Mouse (Mus musculus) hindbrain, postnatal 0 days (tissue): ENCODE data around the gene 9130213A22Rik. TPM values are rescaled to one million over a fixed set of nuclear protein-coding genes. Genes with fewer than 3 reads are reported as not detected.

Experiments
- ATAC-seq: fragments of 200-750 bp; cut with Nextera tagmentation; 2 replicates; pipeline ENCODE4 v1.8.0; 2017; ENCODE audit warnings: mild to moderate bottlenecking, moderate TSS enrichment, moderate library complexity
- DNase-seq: peaks from one replicate; pipeline ENCODE4 v3.0.0-alpha.2; 2015; ENCODE audit warnings: low spot score
- H3K27ac ChIP-seq: fragments of 300-500 bp; sonication (generic); 2 replicates; pipeline ENCODE4 v1.5.1; 2014; ENCODE audit warnings: mild to moderate bottlenecking
- H3K27me3 ChIP-seq: fragments of 300-500 bp; sonication (generic); 2 replicates; pipeline ENCODE4 v1.6.1; 2014; ENCODE audit warnings: low read length, mixed read lengths; ENCODE audit not compliant: insufficient read depth
- H3K36me3 ChIP-seq: fragments of 300-500 bp; sonication (generic); 2 replicates; pipeline ENCODE4 v1.6.1; 2014; ENCODE audit warnings: low read length, mixed read lengths; ENCODE audit not compliant: insufficient read depth
- H3K4me1 ChIP-seq: fragments of 300-500 bp; sonication (generic); 2 replicates; pipeline ENCODE4 v1.6.1; 2014; ENCODE audit warnings: antibody characterized with exemption, low read length, mixed read lengths; ENCODE audit not compliant: insufficient read depth
- H3K4me2 ChIP-seq: fragments of 300-500 bp; sonication (generic); 2 replicates; pipeline ENCODE4 v1.6.1; 2014; ENCODE audit warnings: low read depth, mild to moderate bottlenecking, low read length, moderate library complexity, mixed read lengths
- H3K4me3 ChIP-seq: fragments of 300-500 bp; sonication (generic); 2 replicates; pipeline ENCODE4 v1.5.1; 2014; ENCODE audit warnings: low read length
- H3K9ac ChIP-seq: fragments of 300-500 bp; sonication (generic); replicated peaks from 2 replicates; pipeline ENCODE4 v1.6.1; 2014; ENCODE audit warnings: mild to moderate bottlenecking, low read length, moderate library complexity, mixed read lengths
- H3K9me3 ChIP-seq: fragments of 300-500 bp; sonication (generic); 2 replicates; pipeline ENCODE4 v1.6.1; 2016; ENCODE audit warnings: low read length, mixed read lengths
- CTCF ChIP-seq: IDR thresholded peaks from 2 replicates; pipeline ENCODE4 v1.5.1; 2016; ENCODE audit warnings: antibody characterized with exemption, control low read depth, low read depth
- WGBS: fragments of 180-500 bp; shearing (Covaris S2); extraction: QIAGEN DNeasy Blood & Tissue Kit; methylation state at CpG from one replicate; pipeline ENCODE4 v1.1.7; 2014; 5-methylcytosine and 5-hydroxymethylcytosine counted together
- polyA plus RNA-seq: library from polyadenylated mRNA; unstranded; fragments of >200 nt; fragmentation: Nextera tagmentation; extraction: Ambion mirVana; gene quantifications from 2 replicates; pipeline ENCODE4 v1.2.1, GENCODE M21; 2015
- total RNA-seq: library from RNA; depleted of rRNA; stranded (reverse); fragments of >200 nt; gene quantifications from 2 replicates; pipeline ENCODE4 v1.2.3, GENCODE M21; 2014

9130213A22Rik gene
- total and polyA plus RNA-seq, 2 experiments from 2014 or later, result 1.0 to 1.2 TPM

- Histone ChIP-seq H3K27ac (no peak overlapping the region), H3K9me3 (no peaks in the 10 kb centered on the region), H3K36me3 (peaks cover 68% of the 10 kb centered on the region), H3K9ac (no peak overlapping the region), H3K4me2 (no peak overlapping the region), H3K4me3 (no peak overlapping the region), H3K27me3 (no peaks in the 10 kb centered on the region), H3K4me1 (no peaks in the 10 kb centered on the region)
- DNase-seq, result no peak
- ATAC-seq, result no peak
- TF ChIP-seq CTCF, result no peak
- 91% methylated on average over 11 of the region's 11 CpGs for WGBS
These were observed 14.7 kb downstream of the 9130213A22Rik start for GRCm38 (mm10) chr11:69107676-69108075.

GRCm38 (mm10) chr11:69106842-69107241 lies 15.5 kb downstream of the 9130213A22Rik start:
- H3K4me2 ChIP-seq, result no peak overlapping the region
- H3K27ac ChIP-seq, result no peak overlapping the region
- no peak overlapping the region for H3K9ac ChIP-seq
- no peaks in the 10 kb centered on the region for H3K27me3 ChIP-seq
- no peak for ATAC-seq
- peaks cover 75% of the 10 kb centered on the region for H3K36me3 ChIP-seq
- no peak for DNase-seq
- no peak for TF ChIP-seq CTCF
- H3K9me3 ChIP-seq, result no peaks in the 10 kb centered on the region
- H3K4me1 ChIP-seq, result no peaks in the 10 kb centered on the region
- H3K4me3 ChIP-seq, result no peak overlapping the region
- 84% methylated on average over 11 of the region's 11 CpGs for WGBS

- ATAC-seq (no peak), DNase-seq (no peak)
- Histone ChIP-seq H3K4me2 (no peak overlapping the region), H3K9me3 (no peaks in the 10 kb centered on the region), H3K36me3 (peaks cover 80% of the 10 kb centered on the region), H3K27ac (no peak overlapping the region), H3K4me1 (no peaks in the 10 kb centered on the region), H3K4me3 (no peak overlapping the region), H3K9ac (no peak overlapping the region), H3K27me3 (no peaks in the 10 kb centered on the region)
- WGBS, result 92% methylated on average over 11 of the region's 11 CpGs
- no peak for TF ChIP-seq CTCF
These were observed 16.1 kb downstream of the 9130213A22Rik start for GRCm38 (mm10) chr11:69106299-69106698.

- TF ChIP-seq CTCF, result no peak
- H3K4me1 ChIP-seq, result no peaks in the 10 kb centered on the region
- no peak for DNase-seq
- no peak overlapping the region for H3K9ac ChIP-seq
- no peak overlapping the region for H3K4me3 ChIP-seq
- WGBS, result 83% methylated on average over 2 of the region's 2 CpGs
- H3K27ac ChIP-seq, result no peak overlapping the region
- H3K27me3 ChIP-seq, result no peaks in the 10 kb centered on the region
- peaks cover 85% of the 10 kb centered on the region for H3K36me3 ChIP-seq
- H3K9me3 ChIP-seq, result no peaks in the 10 kb centered on the region
- no peak overlapping the region for H3K4me2 ChIP-seq
- ATAC-seq, result no peak
These were observed 16.6 kb downstream of the 9130213A22Rik start for GRCm38 (mm10) chr11:69105796-69106195.

- TF ChIP-seq CTCF, result no peak
- ATAC-seq (no peak), DNase-seq (no peak)
- Histone ChIP-seq H3K4me1 (peaks cover 4% of the 10 kb centered on the region; the same call in 1 of the 2 replicates), H3K36me3 (peaks cover 89% of the 10 kb centered on the region), H3K27ac (no peak overlapping the region), H3K9me3 (no peaks in the 10 kb centered on the region), H3K27me3 (no peaks in the 10 kb centered on the region), H3K4me3 (no peak overlapping the region), H3K9ac (no peak overlapping the region), H3K4me2 (no peak overlapping the region)
- WGBS, result 93% methylated on average over 6 of the region's 6 CpGs
These were observed 17.2 kb downstream of the 9130213A22Rik start for GRCm38 (mm10) chr11:69105227-69105626.

GRCm38 (mm10) chr11:69104487-69104886 lies 17.9 kb downstream of the 9130213A22Rik start:
- TF ChIP-seq CTCF, result no peak
- Histone ChIP-seq H3K9me3 (no peaks in the 10 kb centered on the region), H3K9ac (no peak overlapping the region), H3K4me2 (no peak overlapping the region), H3K27me3 (no peaks in the 10 kb centered on the region), H3K27ac (no peak overlapping the region), H3K4me3 (no peak overlapping the region), H3K4me1 (peaks cover 11% of the 10 kb centered on the region; the same call in 1 of the 2 replicates), H3K36me3 (peaks cover 88% of the 10 kb centered on the region)
- DNase-seq, result no peak
- ATAC-seq, result no peak
- 86% methylated on average over 13 of the region's 14 CpGs for WGBS

- no peaks in the 10 kb centered on the region for H3K9me3 ChIP-seq
- DNase-seq, result no peak
- H3K9ac ChIP-seq, result no peak overlapping the region
- peaks cover 81% of the 10 kb centered on the region for H3K36me3 ChIP-seq
- H3K4me2 ChIP-seq, result no peak overlapping the region
- H3K27me3 ChIP-seq, result no peaks in the 10 kb centered on the region
- WGBS, result 90% methylated on average over 15 of the region's 15 CpGs
- H3K4me1 ChIP-seq, result peaks cover 11% of the 10 kb centered on the region; the same call in 1 of the 2 replicates
- no peak for TF ChIP-seq CTCF
- no peak overlapping the region for H3K4me3 ChIP-seq
- no peak for ATAC-seq
- no peak overlapping the region for H3K27ac ChIP-seq
These were observed 18.6 kb downstream of the 9130213A22Rik start for GRCm38 (mm10) chr11:69103531-69104435.
